8 mouse cellular contexts compared by ENCODE assay signal in the genomic region with DNA sequence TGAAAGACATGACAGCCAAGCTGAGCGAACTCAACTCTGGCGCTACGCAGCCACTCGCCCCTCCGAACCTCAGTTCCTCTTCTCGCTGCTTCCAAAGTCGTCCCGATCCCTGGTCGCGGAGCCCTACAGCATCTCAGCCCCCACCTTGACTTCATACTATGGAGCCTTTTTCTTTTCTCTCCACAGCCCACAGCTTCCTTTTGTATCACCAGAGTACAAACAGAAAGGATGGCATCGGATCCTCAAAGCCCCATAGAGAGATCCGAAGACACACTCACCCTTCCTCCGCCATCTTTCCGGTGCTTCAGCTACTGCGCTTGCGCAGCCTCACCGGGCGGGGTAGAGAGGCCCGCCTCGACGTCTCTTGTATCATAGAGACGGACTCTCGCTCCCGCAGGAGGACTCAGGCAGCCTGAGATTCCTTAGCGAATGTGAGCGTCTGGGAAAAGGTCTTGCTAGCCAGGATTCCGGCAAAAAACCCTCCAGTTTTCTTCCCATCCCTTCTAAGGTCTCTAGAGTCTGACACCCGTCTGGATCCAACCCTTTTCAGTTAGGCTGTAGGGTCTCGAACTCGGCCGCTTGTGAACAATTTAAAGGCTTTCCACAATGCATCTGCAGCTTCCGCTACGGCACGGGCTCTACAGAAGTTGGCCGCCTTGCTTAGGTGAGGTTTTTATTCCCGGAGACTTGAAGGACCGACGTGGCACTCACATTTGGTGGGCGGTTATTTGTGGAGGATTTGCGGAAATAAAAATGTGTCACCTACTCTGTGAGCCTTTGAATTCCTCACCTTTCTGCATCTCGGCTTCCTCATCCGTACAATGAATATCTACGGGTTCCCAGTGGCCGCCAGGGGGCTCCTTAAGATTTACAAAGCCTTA. TPM values are rescaled to one million over a fixed set of nuclear protein-coding genes. Genes with fewer than 3 reads are reported as not detected.
DNase-seq lines count a peak whose midpoint lies in the region; ATAC-seq lines count a peak whose summit lies in the region.

A gene (minus strand): TSS at position 332 of the 881 bp plus-strand sequence.

- peak within 1 kb of the TSS; percentile 63 for H3K4me2 ChIP-seq in hindbrain, embryonic 12.5 days (replicated peaks)

- ATAC-seq in hindbrain, embryonic 12.5 days (ENCODE audit: low FRiP score) = peak; percentile 96

- H3K27me3 ChIP-seq in hindbrain, embryonic 12.5 days = no peaks in the 10 kb centered on the region

- peaks cover 12% of the 10 kb centered on the region for H3K4me1 ChIP-seq in hindbrain, embryonic 12.5 days

- H3K27ac ChIP-seq in hindbrain, embryonic 12.5 days = peak within 1 kb of the TSS; percentile 92

- H3K9ac ChIP-seq in hindbrain, embryonic 12.5 days = peak within 1 kb of the TSS; percentile 80

- WGBS in hindbrain, embryonic 12.5 days = 1% methylated on average over 44 of the region's 44 CpGs

- peak; percentile 95 for DNase-seq in Muller cell, postnatal 12 days (ENCODE audit: inconsistent ontology term)
- peak; percentile 92 for DNase-seq in cerebellum, adult 9-11 months
- DNase-seq in frontal cortex, postnatal 10 days (ENCODE audit: low spot score in 2 of 2) = peak; percentile 82 to 88
- peak; percentile 92 to 93 for DNase-seq in layer of hippocampus, postnatal 14 days (ENCODE audit: low spot score in 2 of 2)
- DNase-seq in lung, postnatal 14 days = peak; percentile 93
- peak; percentile 85 for DNase-seq in retina, adult 2 months (ENCODE audit: low read depth, low spot score)
- peak; percentile 90 to 92 for DNase-seq in thymus, postnatal 36 days

- peak within 1 kb of the TSS; percentile 69 for H3K4me3 ChIP-seq in hindbrain, embryonic 12.5 days

- H3K36me3 ChIP-seq in hindbrain, embryonic 12.5 days = peaks cover 31% of the 10 kb centered on the region

- no peaks in the 10 kb centered on the region for H3K9me3 ChIP-seq in hindbrain, embryonic 12.5 days (replicated peaks)

RNA-seq across cellular contexts. Expression of the gene that starts here (rescaled TPM):
- 130 and 141 TPM in 2 replicates for polyA plus RNA-seq in hindbrain, embryonic 12.5 days (2016; fragmentation: Nextera tagmentation; extraction: Ambion mirVana)
- total RNA-seq in layer of hippocampus, postnatal 14 days (2021) = 10 to 100 TPM; 47.5 to 48.7 TPM

Comparison
In these comparisons a context has a peak if more than half of its experiments do, and no peak if none do; other contexts are left out.
1. Peak in every context shown above with its lines: DNase-seq, ATAC-seq, H3K4me3 ChIP-seq and H3K27ac ChIP-seq.